Mouse (Mus musculus): ENCODE measurements around the gene Defb22.

DNA sequence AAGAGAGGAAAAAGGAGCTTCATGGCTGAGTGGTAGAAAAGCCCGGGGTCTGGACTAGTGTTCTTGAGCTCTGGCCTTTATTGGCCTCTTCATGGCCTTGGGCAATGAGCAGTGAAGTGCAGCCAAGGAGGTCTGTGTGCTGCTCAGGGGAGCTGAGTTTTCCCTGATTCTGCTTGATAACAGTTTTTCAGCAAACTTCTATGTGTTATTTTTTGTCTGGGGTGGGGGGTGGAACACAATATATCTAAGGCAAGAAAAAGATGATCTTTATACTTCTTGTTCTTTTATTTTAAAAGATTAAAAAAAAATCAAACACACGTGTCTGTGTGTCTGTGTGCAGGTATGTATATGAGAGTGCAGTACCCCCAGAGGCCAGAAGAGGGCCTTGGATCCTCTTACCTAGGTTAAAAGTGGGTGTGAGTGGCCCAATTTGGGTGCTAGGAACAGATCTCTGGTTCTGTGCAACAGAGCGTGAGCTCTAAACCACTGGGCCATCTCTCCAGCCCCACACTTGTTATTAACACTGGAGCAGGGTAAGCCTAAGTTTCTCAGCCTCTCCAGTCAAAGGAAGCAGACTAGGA lies 25.3 kb downstream of the Defb22 start, which contains the start of gene Defb23:
- TF ChIP-seq CHD2 (IDR thresholded peaks at IDR 0.05; ENCODE audit: low read depth, low read length), result no peak
- TF ChIP-seq HCFC1 (IDR thresholded peaks at IDR 0.05; ENCODE audit: borderline replicate concordance, insufficient read depth, low read length), result no peak
- TF ChIP-seq ZNF384 (IDR thresholded peaks at IDR 0.05; ENCODE audit: low read depth, low read length), result no peak
- no peak for TF ChIP-seq ZC3H11A (IDR thresholded peaks at IDR 0.05; ENCODE audit: borderline replicate concordance, low read depth, low read length)
- TF ChIP-seq MAFK (IDR thresholded peaks at IDR 0.05; ENCODE audit: insufficient read depth, low read depth, low read length), result no peak

All from ES-E14 (cell line).